Mouse (Mus musculus) hindbrain, embryonic 15.5 days (tissue): ENCODE results near the gene Wnk2. TPM values are rescaled to one million over a fixed set of nuclear protein-coding genes. Genes with fewer than 3 reads are reported as not detected.

ENCODE experiments used
- ATAC-seq: fragments of 200-750 bp; cut with Nextera tagmentation; 2 replicates; pipeline ENCODE4 v1.8.0; 2017; ENCODE audit warnings: low read depth, moderate number of reproducible peaks, moderate TSS enrichment; ENCODE audit not compliant: low FRiP score
- H3K27ac ChIP-seq: fragments of 300-500 bp; sonication (generic); replicated peaks from 2 replicates; pipeline ENCODE4 v1.5.1; 2015; ENCODE audit warnings: mild to moderate bottlenecking, inconsistent platforms
- H3K27me3 ChIP-seq: fragments of 300-500 bp; sonication (generic); 2 replicates; pipeline ENCODE4 v1.6.1; 2015; ENCODE audit warnings: control low read depth, inconsistent platforms
- H3K36me3 ChIP-seq: fragments of 300-500 bp; sonication (generic); 2 replicates; pipeline ENCODE4 v1.6.1; 2015; ENCODE audit warnings: control low read depth, inconsistent platforms
- H3K4me1 ChIP-seq: fragments of 300-500 bp; sonication (generic); replicated peaks from 2 replicates; pipeline ENCODE4 v1.6.1; 2015; ENCODE audit warnings: control low read depth, inconsistent platforms
- H3K4me2 ChIP-seq: fragments of 300-500 bp; sonication (generic); 2 replicates; pipeline ENCODE4 v1.6.1; 2015; ENCODE audit warnings: moderate library complexity, mild to moderate bottlenecking, inconsistent platforms
- H3K4me3 ChIP-seq: fragments of 300-500 bp; sonication (generic); 2 replicates; pipeline ENCODE4 v1.5.1; 2015; ENCODE audit warnings: mild to moderate bottlenecking, inconsistent platforms
- H3K9ac ChIP-seq: fragments of 300-500 bp; sonication (generic); 2 replicates; pipeline ENCODE4 v1.6.1; 2015; ENCODE audit warnings: inconsistent platforms
- H3K9me3 ChIP-seq: fragments of 300-500 bp; sonication (generic); 2 replicates; pipeline ENCODE4 v1.6.1; 2016; ENCODE audit warnings: control low read depth, inconsistent platforms
- WGBS: fragments of 180-500 bp; shearing (Covaris S2); methylation state at CpG from one replicate; pipeline ENCODE4 v1.1.7; 2015; 5-methylcytosine and 5-hydroxymethylcytosine counted together
- polyA plus RNA-seq: library from polyadenylated mRNA; unstranded; fragments of >200 nt; fragmentation: Nextera tagmentation; extraction: Ambion mirVana; gene quantifications from 2 replicates; pipeline ENCODE4 v1.2.1, GENCODE M21; 2015

Gene Wnk2
- polyA plus RNA-seq: 19.6 and 23.2 TPM in 2 replicates

- Histone ChIP-seq H3K9me3 (no peaks in the 10 kb centered on the region), H3K36me3 (no peaks in the 10 kb centered on the region), H3K27me3 (peaks cover 3% of the 10 kb centered on the region; the same call in 1 of the 2 replicates), H3K9ac (peak within 1 kb of the TSS; percentile 94), H3K27ac (peak within 1 kb of the TSS; percentile 92), H3K4me2 (peak within 1 kb of the TSS; percentile 87), H3K4me3 (peak within 1 kb of the TSS; percentile 87), H3K4me1 (peaks cover 47% of the 10 kb centered on the region)
- peak; percentile 85 for ATAC-seq
- WGBS: 0% methylated on average over 20 of the region's 43 CpGs
These were observed at the start of gene Wnk2 for GRCm38 (mm10) chr13:49147858-49148226. Gene Wnk2 (minus strand): TSS chr13:49148014.

GRCm38 (mm10) chr13:49196766-49197165 lies 49.0 kb upstream of the Wnk2 start:
- Histone ChIP-seq H3K9me3 (no peaks in the 10 kb centered on the region), H3K4me2 (no peak overlapping the region), H3K4me3 (no peak overlapping the region), H3K9ac (no peak overlapping the region), H3K27ac (no peak overlapping the region), H3K27me3 (no peaks in the 10 kb centered on the region), H3K4me1 (peaks cover 5% of the 10 kb centered on the region; the same call in 1 of the 2 replicates), H3K36me3 (no peaks in the 10 kb centered on the region)
- ATAC-seq: no peak; the same call in 1 of the 2 replicates
- 72% methylated on average over 6 of the region's 6 CpGs for WGBS

- no peaks in the 10 kb centered on the region for H3K27me3 ChIP-seq
- H3K4me3 ChIP-seq: no peak overlapping the region
- no peaks in the 10 kb centered on the region for H3K36me3 ChIP-seq
- WGBS: 88% methylated on average over 5 of the region's 5 CpGs
- no peak for ATAC-seq
- H3K27ac ChIP-seq: no peak overlapping the region
- H3K4me2 ChIP-seq: no peak overlapping the region
- H3K9ac ChIP-seq: no peak overlapping the region
- H3K4me1 ChIP-seq: peaks cover 10% of the 10 kb centered on the region; the same call in 1 of the 2 replicates
- H3K9me3 ChIP-seq: no peaks in the 10 kb centered on the region
These were observed 48.4 kb upstream of the Wnk2 start for GRCm38 (mm10) chr13:49196211-49196610.

GRCm38 (mm10) chr13:49195651-49196050 lies 47.8 kb upstream of the Wnk2 start:
- Histone ChIP-seq H3K27ac (no peak overlapping the region), H3K9me3 (no peaks in the 10 kb centered on the region), H3K36me3 (no peaks in the 10 kb centered on the region), H3K4me2 (no peak overlapping the region), H3K27me3 (no peaks in the 10 kb centered on the region), H3K4me3 (no peak overlapping the region), H3K4me1 (peaks cover 15% of the 10 kb centered on the region; the same call in 1 of the 2 replicates), H3K9ac (no peak overlapping the region)
- no peak for ATAC-seq
- WGBS: 92% methylated on average over 7 of the region's 7 CpGs

GRCm38 (mm10) chr13:49194811-49195210 lies 47.0 kb upstream of the Wnk2 start:
- Histone ChIP-seq H3K36me3 (no peaks in the 10 kb centered on the region), H3K9ac (no peak overlapping the region), H3K9me3 (no peaks in the 10 kb centered on the region), H3K4me3 (no peak overlapping the region), H3K27me3 (no peaks in the 10 kb centered on the region), H3K4me1 (peaks cover 15% of the 10 kb centered on the region; the same call in 1 of the 2 replicates), H3K4me2 (no peak overlapping the region), H3K27ac (no peak overlapping the region)
- ATAC-seq: no peak
- WGBS: 95% methylated on average over 13 of the region's 13 CpGs

GRCm38 (mm10) chr13:49193650-49194049 lies 45.8 kb upstream of the Wnk2 start:
- H3K4me1 ChIP-seq: peaks cover 18% of the 10 kb centered on the region
- no peak overlapping the region for H3K27ac ChIP-seq
- no peaks in the 10 kb centered on the region for H3K9me3 ChIP-seq
- 94% methylated on average over 17 of the region's 17 CpGs for WGBS
- H3K4me2 ChIP-seq: no peak overlapping the region
- no peaks in the 10 kb centered on the region for H3K36me3 ChIP-seq
- H3K27me3 ChIP-seq: no peaks in the 10 kb centered on the region
- no peak for ATAC-seq
- H3K9ac ChIP-seq: no peak overlapping the region
- no peak overlapping the region for H3K4me3 ChIP-seq

- no peak overlapping the region for H3K4me3 ChIP-seq
- WGBS: 70% methylated on average over 16 of the region's 16 CpGs
- no peak overlapping the region for H3K4me2 ChIP-seq
- no peak for ATAC-seq
- H3K36me3 ChIP-seq: no peaks in the 10 kb centered on the region
- no peak overlapping the region for H3K27ac ChIP-seq
- no peak overlapping the region for H3K9ac ChIP-seq
- H3K9me3 ChIP-seq: no peaks in the 10 kb centered on the region
- peaks cover 29% of the 10 kb centered on the region for H3K4me1 ChIP-seq
- no peaks in the 10 kb centered on the region for H3K27me3 ChIP-seq
These were observed 44.5 kb upstream of the Wnk2 start for GRCm38 (mm10) chr13:49192156-49192855.

- Histone ChIP-seq H3K9me3 (no peaks in the 10 kb centered on the region), H3K27ac (no peak overlapping the region), H3K4me2 (no peak overlapping the region), H3K4me1 (peaks cover 35% of the 10 kb centered on the region), H3K4me3 (no peak overlapping the region), H3K36me3 (no peaks in the 10 kb centered on the region), H3K9ac (no peak overlapping the region), H3K27me3 (no peaks in the 10 kb centered on the region)
- WGBS: 46% methylated on average over 5 of the region's 5 CpGs
- ATAC-seq: no peak
These were observed 43.8 kb upstream of the Wnk2 start for GRCm38 (mm10) chr13:49191673-49192035.

GRCm38 (mm10) chr13:49190876-49191672 lies 43.3 kb upstream of the Wnk2 start:
- H3K9me3 ChIP-seq: no peaks in the 10 kb centered on the region
- H3K4me2 ChIP-seq: no peak overlapping the region
- no peaks in the 10 kb centered on the region for H3K27me3 ChIP-seq
- ATAC-seq: no peak
- H3K4me1 ChIP-seq: peaks cover 36% of the 10 kb centered on the region
- no peak overlapping the region for H3K9ac ChIP-seq
- no peaks in the 10 kb centered on the region for H3K36me3 ChIP-seq
- no peak overlapping the region for H3K27ac ChIP-seq
- 69% methylated on average over 7 of the region's 7 CpGs for WGBS
- H3K4me3 ChIP-seq: no peak overlapping the region

GRCm38 (mm10) chr13:49189970-49190870 lies 42.4 kb upstream of the Wnk2 start:
- 79% methylated on average over 12 of the region's 12 CpGs for WGBS
- no peak overlapping the region for H3K27ac ChIP-seq
- no peak for ATAC-seq
- no peaks in the 10 kb centered on the region for H3K9me3 ChIP-seq
- no peak overlapping the region for H3K9ac ChIP-seq
- peaks cover 36% of the 10 kb centered on the region for H3K4me1 ChIP-seq
- H3K4me2 ChIP-seq: no peak overlapping the region
- no peaks in the 10 kb centered on the region for H3K36me3 ChIP-seq
- H3K4me3 ChIP-seq: no peak overlapping the region
- no peaks in the 10 kb centered on the region for H3K27me3 ChIP-seq

GRCm38 (mm10) chr13:49188966-49189360 lies 41.1 kb upstream of the Wnk2 start:
- H3K36me3 ChIP-seq: no peaks in the 10 kb centered on the region
- no peak overlapping the region for H3K4me3 ChIP-seq
- no peak overlapping the region for H3K9ac ChIP-seq
- H3K27ac ChIP-seq: no peak overlapping the region
- H3K27me3 ChIP-seq: no peaks in the 10 kb centered on the region
- WGBS: 39% methylated on average over 2 of the region's 2 CpGs
- H3K4me2 ChIP-seq: no peak overlapping the region
- no peaks in the 10 kb centered on the region for H3K9me3 ChIP-seq
- peaks cover 36% of the 10 kb centered on the region for H3K4me1 ChIP-seq
- ATAC-seq: no peak
